Mouse (Mus musculus): ENCODE measurements around the gene Zcchc24. TPM values are rescaled to one million over a fixed set of nuclear protein-coding genes. Genes with fewer than 3 reads are reported as not detected.

Zcchc24 gene
- total RNA-seq, 2 experiments from 2014 or later = 56.1 to 59.0 TPM

- no peak for DNase-seq (ENCODE audit: extremely low spot score in 1 of 2, low spot score in 1 of 2)
Measured at GRCm38 (mm10) chr14:25686216-25686945, 82.5 kb downstream of the Zcchc24 start.

GRCm38 (mm10) chr14:25682020-25682419, 86.8 kb downstream of the Zcchc24 start:
- no peak for DNase-seq (ENCODE audit: extremely low spot score in 1 of 2, low spot score in 1 of 2)

DNA sequence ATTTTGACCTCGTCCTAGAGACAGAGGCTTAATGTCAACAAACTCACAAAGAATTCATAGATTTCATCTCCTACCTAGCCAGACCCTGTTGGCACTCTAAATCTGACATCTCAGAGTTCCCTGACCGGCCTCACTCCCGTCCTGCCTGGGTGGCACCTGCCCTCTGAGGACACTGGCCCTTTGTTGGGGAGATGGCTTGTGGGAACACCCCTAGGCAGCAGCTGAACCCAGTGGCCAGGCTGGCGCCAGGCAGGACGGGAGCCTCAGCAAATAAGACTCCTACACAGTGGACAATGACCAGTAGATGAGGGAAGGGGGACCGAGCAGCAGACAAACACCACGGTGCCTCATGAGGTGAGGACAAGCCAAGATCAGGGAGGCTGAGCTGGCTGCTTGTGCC, 89.2 kb downstream of the Zcchc24 start:
- DNase-seq (ENCODE audit: extremely low spot score in 1 of 2, low spot score in 1 of 2) = no peak

DNA sequence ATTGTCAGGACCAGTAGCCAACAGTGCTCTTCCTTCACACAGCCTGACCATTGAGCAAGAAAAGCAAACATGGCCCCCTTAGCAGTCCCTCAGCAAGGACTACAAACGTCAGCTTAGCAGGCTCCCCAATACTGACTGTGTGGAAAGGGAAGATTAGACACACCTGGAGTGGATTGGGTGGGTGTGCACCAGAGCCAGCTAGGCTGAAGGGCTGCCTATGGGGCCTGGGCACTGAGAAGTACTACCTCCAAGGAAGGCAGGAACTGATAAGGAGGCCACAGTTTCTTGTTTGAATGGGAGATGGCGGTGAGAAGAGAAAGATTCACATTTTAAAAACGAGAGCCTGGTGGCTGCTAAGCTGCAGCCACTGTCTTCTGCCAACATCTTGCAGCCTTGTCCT, 101.3 kb downstream of the Zcchc24 start:
- no peak for DNase-seq (ENCODE audit: extremely low spot score in 1 of 2, low spot score in 1 of 2)

GRCm38 (mm10) chr14:25666668-25667376, 102.0 kb downstream of the Zcchc24 start:
- no peak for DNase-seq (ENCODE audit: extremely low spot score in 1 of 2, low spot score in 1 of 2)

DNA sequence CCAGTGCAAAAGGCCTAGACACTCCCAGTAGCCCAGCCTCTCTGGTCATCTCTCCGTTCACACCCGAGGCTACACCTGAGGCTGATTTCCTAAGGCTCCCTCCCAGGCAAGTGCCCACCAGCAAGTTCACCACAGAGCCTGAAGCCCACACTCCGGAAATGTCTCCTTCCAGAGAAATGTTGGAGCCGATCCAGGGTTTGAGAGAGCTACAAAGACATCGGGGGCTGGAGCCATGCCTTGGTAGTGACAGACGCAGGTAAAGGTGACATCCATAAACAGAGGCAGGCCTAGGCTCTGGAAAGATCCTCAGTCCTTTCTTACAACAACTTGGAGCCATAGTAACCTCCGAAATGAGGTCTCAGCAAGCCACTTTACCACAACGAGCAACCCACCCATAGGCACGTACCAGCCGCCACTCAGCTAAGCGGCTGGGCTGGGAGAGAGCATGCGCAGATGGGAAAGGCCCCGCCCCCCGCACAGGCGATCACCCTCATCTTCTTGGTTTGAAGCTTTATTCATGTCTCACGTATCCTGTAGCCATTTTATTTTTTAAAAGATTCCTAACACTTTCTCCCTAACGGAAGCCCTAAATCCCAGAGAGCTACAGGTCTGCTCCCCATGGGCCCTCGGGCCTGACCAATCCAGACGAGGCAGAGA, 103.4 kb downstream of the Zcchc24 start:
- peak; percentile 42 to 44 for DNase-seq (ENCODE audit: extremely low spot score in 1 of 2, low spot score in 1 of 2)

- DNase-seq (ENCODE audit: extremely low spot score in 1 of 2, low spot score in 1 of 2) = no peak
Measured at GRCm38 (mm10) chr14:25664310-25664695, 104.5 kb downstream of the Zcchc24 start.

DNA sequence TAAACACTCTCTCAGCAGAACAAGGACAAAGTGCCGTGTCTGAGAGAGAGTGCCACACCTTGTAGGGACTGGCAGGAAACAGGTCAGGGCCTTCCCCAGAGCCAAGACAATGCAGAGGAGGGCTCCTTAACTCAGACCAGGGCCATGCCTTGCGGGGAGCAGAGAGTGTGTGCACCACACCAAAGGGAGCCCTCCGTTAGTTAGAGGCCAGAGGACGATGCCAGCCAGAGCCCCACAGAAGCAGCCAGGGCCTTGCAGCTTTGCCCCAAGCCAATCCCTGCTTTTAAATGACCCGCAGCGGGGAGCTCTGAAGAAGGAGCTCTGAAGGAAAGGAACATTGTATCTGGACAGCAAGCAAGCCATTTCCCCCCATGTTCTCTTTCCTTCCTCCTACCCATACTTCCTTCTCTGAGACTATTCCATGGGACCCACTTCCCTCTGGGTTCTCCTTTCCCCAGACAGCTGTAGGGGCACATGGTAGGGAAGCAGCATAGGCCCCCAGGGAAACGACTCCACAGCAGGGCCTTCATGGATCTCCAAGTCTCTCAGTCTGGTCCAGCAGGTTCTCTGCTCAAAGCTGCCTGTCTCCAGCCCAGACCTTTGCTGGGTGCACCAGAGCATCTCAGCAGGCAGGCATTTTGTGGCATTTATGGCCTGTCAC, 105.1 kb downstream of the Zcchc24 start:
- no peak for DNase-seq (ENCODE audit: extremely low spot score in 1 of 2, low spot score in 1 of 2)

Other genes starting within 250 kb of the Zcchc24 start
- gene Ppif, start 74.9 kb downstream of the Zcchc24 start, total RNA-seq (2021) = 10 to 100 TPM; 26.0 to 27.7 TPM
- 10 to 100 TPM; 64.8 to 69.7 TPM for gene Anxa11, start 73.1 kb upstream of the Zcchc24 start, total RNA-seq (2021)
- 1 to 10 TPM in 1 of 2 experiments, not detected in 1; 1.2 TPM for gene Plac9a, start 134.1 kb upstream of the Zcchc24 start, total RNA-seq (2021)
- gene Tmem254a, start 158.6 kb upstream of the Zcchc24 start, total RNA-seq (2021) = 1 to 10 TPM; 6.1 to 7.2 TPM
- gene Cphx1, start 169.3 kb upstream of the Zcchc24 start, total RNA-seq (2021) = not detected
- gene Duxbl1, start 209.5 kb upstream of the Zcchc24 start, total RNA-seq (2021) = under 1 TPM in 1 of 2 experiments, not detected in 1; 0.47 TPM

Measured in layer of hippocampus, postnatal 25 days (tissue).